Mouse (Mus musculus): ENCODE results near the gene Setd3. TPM values are rescaled to one million over a fixed set of nuclear protein-coding genes. Genes with fewer than 3 reads are reported as not detected.
"Not testable (repeated sequence)": the region's sequence is repeated elsewhere in the genome, so short reads cannot be mapped to it uniquely, and the experiment has no call there.

Gene Setd3
- total RNA-seq, 2 experiments from 2014 or later = 75.6 to 78.4 TPM

GRCm38 (mm10) chr12:108159863-108160262 is 19.3 kb downstream of the Setd3 start:
- no peak for DNase-seq
- intact Hi-C loops (cut with DNase I) = no loop called here

- no peak for DNase-seq
- intact Hi-C loops (cut with DNase I) = no loop called here
These were observed 26.4 kb downstream of the Setd3 start for GRCm38 (mm10) chr12:108152743-108153142.

- intact Hi-C loops (cut with DNase I) = no loop called here
- no peak for DNase-seq
These were observed 29.4 kb downstream of the Setd3 start for GRCm38 (mm10) chr12:108149764-108150163.

GRCm38 (mm10) chr12:108145198-108145597 is 33.9 kb downstream of the Setd3 start:
- DNase-seq = no peak
- intact Hi-C loops (cut with DNase I) = no loop called here

GRCm38 (mm10) chr12:108143624-108144498 is 35.3 kb downstream of the Setd3 start:
- intact Hi-C loops (cut with DNase I) = no loop called here
- peak in 1 of 2 experiments; percentile 31 for DNase-seq

- intact Hi-C loops (cut with DNase I) = no loop called here
- DNase-seq = no peak
These were observed 43.4 kb downstream of the Setd3 start for GRCm38 (mm10) chr12:108135610-108136208.

GRCm38 (mm10) chr12:108133181-108133580 is 45.9 kb downstream of the Setd3 start:
- DNase-seq = no peak
- intact Hi-C loops (cut with DNase I) = no loop called here

- intact Hi-C loops (cut with DNase I) = no loop called here
- no peak for DNase-seq
These were observed 46.6 kb downstream of the Setd3 start for GRCm38 (mm10) chr12:108132450-108133070.

- peak; percentile 49 to 74 for DNase-seq
- intact Hi-C loops (cut with DNase I) = loop anchor here (2.0 kb wide), 1 partner anchor 80 kb away; no protein-coding TSS in a partner anchor
These were observed 57.8 kb downstream of the Setd3 start for GRCm38 (mm10) chr12:108121288-108121687.

- DNase-seq = no peak
- intact Hi-C loops (cut with DNase I) = loop anchor here (2.0 kb wide), 1 partner anchor 80 kb away; no protein-coding TSS in a partner anchor
These were observed 58.7 kb downstream of the Setd3 start for GRCm38 (mm10) chr12:108120434-108120833.

- DNase-seq = no peak
- intact Hi-C loops (cut with DNase I) = loop anchor here (2.0 kb wide), 1 partner anchor 79 kb away; no protein-coding TSS in a partner anchor
These were observed 59.2 kb downstream of the Setd3 start for GRCm38 (mm10) chr12:108119930-108120329.

GRCm38 (mm10) chr12:108118902-108119531 is 60.1 kb downstream of the Setd3 start:
- intact Hi-C loops (cut with DNase I) = no loop called here
- DNase-seq = no peak

- intact Hi-C loops (cut with DNase I) = no loop called here
These were observed 60.6 kb downstream of the Setd3 start for GRCm38 (mm10) chr12:108118503-108118901.

GRCm38 (mm10) chr12:108111191-108111590 is 67.9 kb downstream of the Setd3 start:
- intact Hi-C loops (cut with DNase I) = no loop called here
- no peak for DNase-seq

More at GRCm38 (mm10) chr12:108118503-108118901, 60.6 kb downstream of the Setd3 start:
- no peak for DNase-seq

- intact Hi-C loops (cut with DNase I) = no loop called here
- no peak for DNase-seq
These were observed 68.4 kb downstream of the Setd3 start for GRCm38 (mm10) chr12:108110674-108111073.

- intact Hi-C loops (cut with DNase I) = no loop called here
These were observed 69.4 kb downstream of the Setd3 start for GRCm38 (mm10) chr12:108109732-108110131.

GRCm38 (mm10) chr12:108108591-108108990 is 70.5 kb downstream of the Setd3 start:
- DNase-seq; intact Hi-C loops (cut with DNase I): not testable (repeated sequence)

More at GRCm38 (mm10) chr12:108109732-108110131, 69.4 kb downstream of the Setd3 start:
- DNase-seq = no peak

- intact Hi-C loops (cut with DNase I) = no loop called here
- DNase-seq = no peak
These were observed 75.8 kb downstream of the Setd3 start for GRCm38 (mm10) chr12:108103292-108103691.

- no peak for DNase-seq
These were observed 77.0 kb downstream of the Setd3 start for GRCm38 (mm10) chr12:108102119-108102518.

GRCm38 (mm10) chr12:108100181-108100580 is 78.9 kb downstream of the Setd3 start:
- intact Hi-C loops (cut with DNase I) = no loop called here
- DNase-seq = no peak

More at GRCm38 (mm10) chr12:108102119-108102518, 77.0 kb downstream of the Setd3 start:
- intact Hi-C loops (cut with DNase I) = no loop called here

Measured in heart, postnatal 14 days (tissue).